Mouse (Mus musculus): Measurements from ENCODE around the gene Tmem170. TPM values are rescaled to one million over a fixed set of nuclear protein-coding genes. Genes with fewer than 3 reads are reported as not detected.

Gene Tmem170
- polyA plus RNA-seq, 1 experiment from 2014 or later: 24.1 TPM

- H3K4me1 ChIP-seq (replicated peaks; ENCODE audit: control insufficient read depth, insufficient read depth, low read length): no peaks in the 10 kb centered on the region
Observed at GRCm38 (mm10) chr8:111868664-111869063, 7.9 kb downstream of the Tmem170 start.

GRCm38 (mm10) chr8:111865857-111866256, 10.7 kb downstream of the Tmem170 start:
- no peaks in the 10 kb centered on the region for H3K27me3 ChIP-seq (replicated peaks; ENCODE audit: control insufficient read depth, insufficient read depth, low read length)
- no peak overlapping the region for H3K4me3 ChIP-seq (ENCODE audit: low read depth, low read length)
- no peak overlapping the region for H3K4me2 ChIP-seq (replicated peaks; ENCODE audit: low read depth)
- no peak for ATAC-seq
- TF ChIP-seq CTCF (IDR thresholded peaks at IDR 0.05; ENCODE audit: low read depth): no peak
- H3K4me1 ChIP-seq (replicated peaks; ENCODE audit: control insufficient read depth, insufficient read depth, low read length): no peaks in the 10 kb centered on the region
- H3K9me3 ChIP-seq (ENCODE audit: control insufficient read depth): no peaks in the 10 kb centered on the region
- 83% methylated on average over 6 of the region's 6 CpGs for WGBS
- peaks cover 4% of the 10 kb centered on the region; the same call in 1 of the 2 replicates for H3K36me3 ChIP-seq (ENCODE audit: control insufficient read depth, insufficient read depth)
- no peak overlapping the region for H3K27ac ChIP-seq (ENCODE audit: low read depth, low read length)
- no peak overlapping the region for H3K9ac ChIP-seq (ENCODE audit: low read depth, low read length)

More at GRCm38 (mm10) chr8:111868664-111869063, 7.9 kb downstream of the Tmem170 start:
- H3K36me3 ChIP-seq (ENCODE audit: control insufficient read depth, insufficient read depth): peaks cover 4% of the 10 kb centered on the region; the same call in 1 of the 2 replicates
- WGBS: 56% methylated on average over 2 of the region's 2 CpGs
- H3K4me3 ChIP-seq (ENCODE audit: low read depth, low read length): no peak overlapping the region
- no peaks in the 10 kb centered on the region for H3K27me3 ChIP-seq (replicated peaks; ENCODE audit: control insufficient read depth, insufficient read depth, low read length)
- H3K4me2 ChIP-seq (replicated peaks; ENCODE audit: low read depth): no peak overlapping the region
- no peak overlapping the region for H3K27ac ChIP-seq (ENCODE audit: low read depth, low read length)
- no peaks in the 10 kb centered on the region for H3K9me3 ChIP-seq (ENCODE audit: control insufficient read depth)
- H3K9ac ChIP-seq (ENCODE audit: low read depth, low read length): no peak overlapping the region
- ATAC-seq: no peak
- TF ChIP-seq CTCF (IDR thresholded peaks at IDR 0.05; ENCODE audit: low read depth): no peak

- no peak overlapping the region for H3K9ac ChIP-seq (ENCODE audit: low read depth, low read length)
- H3K4me1 ChIP-seq (replicated peaks; ENCODE audit: control insufficient read depth, insufficient read depth, low read length): no peaks in the 10 kb centered on the region
- WGBS: 66% methylated on average over 8 of the region's 8 CpGs
- no peaks in the 10 kb centered on the region for H3K9me3 ChIP-seq (ENCODE audit: control insufficient read depth)
- H3K27me3 ChIP-seq (replicated peaks; ENCODE audit: control insufficient read depth, insufficient read depth, low read length): no peaks in the 10 kb centered on the region
- peak; percentile 31; the same call in 1 of the 2 replicates for ATAC-seq
- peaks cover 4% of the 10 kb centered on the region; the same call in 1 of the 2 replicates for H3K36me3 ChIP-seq (ENCODE audit: control insufficient read depth, insufficient read depth)
- H3K27ac ChIP-seq (ENCODE audit: low read depth, low read length): no peak overlapping the region
- no peak for TF ChIP-seq CTCF (IDR thresholded peaks at IDR 0.05; ENCODE audit: low read depth)
- H3K4me3 ChIP-seq (ENCODE audit: low read depth, low read length): no peak overlapping the region
- H3K4me2 ChIP-seq (replicated peaks; ENCODE audit: low read depth): no peak overlapping the region
Observed at GRCm38 (mm10) chr8:111865130-111865852, 11.3 kb downstream of the Tmem170 start.

- ATAC-seq: no peak
Observed at GRCm38 (mm10) chr8:111864648-111865047, 11.9 kb downstream of the Tmem170 start.

GRCm38 (mm10) chr8:111863280-111863679, 13.3 kb downstream of the Tmem170 start:
- no peak for ATAC-seq
- Histone ChIP-seq H3K27ac (ENCODE audit: low read depth, low read length) (no peak overlapping the region), H3K9me3 (ENCODE audit: control insufficient read depth) (no peaks in the 10 kb centered on the region), H3K4me1 (replicated peaks; ENCODE audit: control insufficient read depth, insufficient read depth, low read length) (no peaks in the 10 kb centered on the region), H3K36me3 (ENCODE audit: control insufficient read depth, insufficient read depth) (peaks cover 4% of the 10 kb centered on the region; the same call in 1 of the 2 replicates), H3K4me2 (replicated peaks; ENCODE audit: low read depth) (no peak overlapping the region), H3K9ac (ENCODE audit: low read depth, low read length) (no peak overlapping the region), H3K27me3 (replicated peaks; ENCODE audit: control insufficient read depth, insufficient read depth, low read length) (no peaks in the 10 kb centered on the region), H3K4me3 (ENCODE audit: low read depth, low read length) (no peak overlapping the region)
- no peak for TF ChIP-seq CTCF (IDR thresholded peaks at IDR 0.05; ENCODE audit: low read depth)
- WGBS: 83% methylated on average over 4 of the region's 4 CpGs

More at GRCm38 (mm10) chr8:111864648-111865047, 11.9 kb downstream of the Tmem170 start:
- Histone ChIP-seq H3K4me3 (ENCODE audit: low read depth, low read length) (no peak overlapping the region), H3K9me3 (ENCODE audit: control insufficient read depth) (no peaks in the 10 kb centered on the region), H3K27ac (ENCODE audit: low read depth, low read length) (no peak overlapping the region), H3K4me1 (replicated peaks; ENCODE audit: control insufficient read depth, insufficient read depth, low read length) (no peaks in the 10 kb centered on the region), H3K9ac (ENCODE audit: low read depth, low read length) (no peak overlapping the region), H3K4me2 (replicated peaks; ENCODE audit: low read depth) (no peak overlapping the region), H3K36me3 (ENCODE audit: control insufficient read depth, insufficient read depth) (peaks cover 4% of the 10 kb centered on the region; the same call in 1 of the 2 replicates), H3K27me3 (replicated peaks; ENCODE audit: control insufficient read depth, insufficient read depth, low read length) (no peaks in the 10 kb centered on the region)
- 50% methylated on average over 8 of the region's 8 CpGs for WGBS
- TF ChIP-seq CTCF (IDR thresholded peaks at IDR 0.05; ENCODE audit: low read depth): no peak

- H3K9me3 ChIP-seq (ENCODE audit: control insufficient read depth): no peaks in the 10 kb centered on the region
- TF ChIP-seq CTCF (IDR thresholded peaks at IDR 0.05; ENCODE audit: low read depth): no peak
- no peak overlapping the region for H3K27ac ChIP-seq (ENCODE audit: low read depth, low read length)
- H3K27me3 ChIP-seq (replicated peaks; ENCODE audit: control insufficient read depth, insufficient read depth, low read length): no peaks in the 10 kb centered on the region
- 86% methylated on average over 12 of the region's 12 CpGs for WGBS
- H3K4me1 ChIP-seq (replicated peaks; ENCODE audit: control insufficient read depth, insufficient read depth, low read length): no peaks in the 10 kb centered on the region
- H3K36me3 ChIP-seq (ENCODE audit: control insufficient read depth, insufficient read depth): no peaks in the 10 kb centered on the region
- no peak overlapping the region for H3K4me3 ChIP-seq (ENCODE audit: low read depth, low read length)
- ATAC-seq: no peak
- H3K4me2 ChIP-seq (replicated peaks; ENCODE audit: low read depth): no peak overlapping the region
- H3K9ac ChIP-seq (ENCODE audit: low read depth, low read length): no peak overlapping the region
Observed at GRCm38 (mm10) chr8:111855977-111856376, 20.6 kb downstream of the Tmem170 start.
